Comparison of ENCODE assay signal across 8 mouse cellular contexts in the genomic region with DNA sequence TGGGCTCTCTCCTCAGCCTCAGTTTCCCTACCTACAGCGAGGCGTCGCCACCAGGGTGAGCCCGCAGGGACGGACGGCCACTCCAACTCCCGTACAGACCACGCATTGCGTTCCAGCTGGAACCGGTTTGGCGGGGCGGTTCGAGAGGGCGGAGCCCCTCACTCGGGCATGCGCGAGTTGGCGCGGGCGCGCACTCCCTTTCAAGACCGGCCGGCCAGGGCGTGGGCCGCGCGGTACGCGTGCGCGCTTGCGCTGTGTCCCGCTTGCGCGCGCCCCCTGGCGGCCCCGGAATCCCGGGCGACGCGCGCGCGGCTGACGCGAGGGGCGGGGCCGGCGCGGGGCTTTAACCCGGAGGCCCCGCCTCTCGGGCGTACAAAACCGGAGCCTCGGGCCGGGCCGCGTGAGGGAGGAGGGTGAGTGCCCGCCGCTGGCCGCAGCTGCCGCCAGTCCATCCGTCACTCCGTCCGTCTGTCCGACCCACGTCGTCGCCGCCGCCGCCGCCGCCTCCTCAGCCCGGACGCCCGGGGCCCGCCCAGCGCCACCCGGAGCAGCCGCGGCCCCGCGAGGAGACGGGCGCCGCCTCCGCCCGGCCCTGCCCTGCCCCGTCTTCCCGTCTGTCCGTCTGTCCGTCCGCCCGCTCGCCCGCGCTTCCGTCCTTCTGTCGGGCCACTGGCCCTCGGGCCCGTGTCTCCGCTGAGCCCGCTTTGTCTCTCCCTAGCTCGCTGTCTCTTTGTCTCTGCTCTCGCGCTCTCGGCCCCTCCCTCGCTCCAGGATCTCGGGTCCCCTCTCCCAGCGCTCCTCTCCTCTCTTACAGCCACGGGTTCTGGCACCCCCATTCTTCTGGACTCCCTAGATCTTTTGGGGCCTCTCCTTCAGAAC. TPM values are rescaled to one million over a fixed set of nuclear protein-coding genes. Genes with fewer than 3 reads are reported as not detected.
A peak's percentile ranks its signal among the peaks of the same experiment; 100 is the strongest.
DNase-seq lines count a peak whose midpoint lies in the region; ATAC-seq and TF ChIP-seq lines count a peak whose summit lies in the region.

No protein-coding gene starts in this region.

- H3K27ac ChIP-seq in cerebellum, adult 2 months (ENCODE audit: insufficient read depth, low read length): peak overlapping the region; percentile 89
- peak overlapping the region; percentile 98 for H3K27ac ChIP-seq in forebrain, postnatal 0 days (ENCODE audit: low read depth, low read length)
- peak overlapping the region; percentile 82 for H3K27ac ChIP-seq in lung, embryonic 14.5 days (ENCODE audit: low read depth)

- H3K27me3 ChIP-seq in cerebellum, adult 2 months (ENCODE audit: control insufficient read depth, insufficient read depth, low read length): no peaks in the 10 kb centered on the region
- no peaks in the 10 kb centered on the region for H3K27me3 ChIP-seq in forebrain, postnatal 0 days (ENCODE audit: insufficient read depth, low read length)
- no peaks in the 10 kb centered on the region for H3K27me3 ChIP-seq in lung, embryonic 14.5 days (ENCODE audit: insufficient read depth, low read length)

- under 1% methylated on average over 99 of the region's 114 CpGs for WGBS in cerebellum, adult 2 months
- 5% methylated on average over 113 of the region's 114 CpGs for WGBS in forebrain, postnatal 0 days
- WGBS in lung, embryonic 14.5 days: under 1% methylated on average over 94 of the region's 114 CpGs

- TF ChIP-seq POLR2A in cerebellum, adult 2 months (IDR thresholded peaks at IDR 0.05; ENCODE audit: borderline replicate concordance, insufficient read depth, low read length): peak; percentile 66

- peak overlapping the region; percentile 88 for H3K4me3 ChIP-seq in cerebellum, adult 2 months (replicated peaks; ENCODE audit: insufficient read depth, low read depth, low read length)
- H3K4me3 ChIP-seq in forebrain, postnatal 0 days (ENCODE audit: low read depth, low read length): peak overlapping the region; percentile 94
- peak overlapping the region; percentile 85 for H3K4me3 ChIP-seq in lung, embryonic 14.5 days (ENCODE audit: low read depth, low read length)

- H3K4me2 ChIP-seq in forebrain, postnatal 0 days (ENCODE audit: low read depth): peak overlapping the region; percentile 70
- H3K4me2 ChIP-seq in lung, embryonic 14.5 days: peak overlapping the region; percentile 86

- H3K4me1 ChIP-seq in cerebellum, adult 2 months (ENCODE audit: control insufficient read depth, insufficient read depth, low read length): peaks cover 45% of the 10 kb centered on the region
- peaks cover 39% of the 10 kb centered on the region for H3K4me1 ChIP-seq in forebrain, postnatal 0 days (ENCODE audit: insufficient read depth)
- H3K4me1 ChIP-seq in lung, embryonic 14.5 days (ENCODE audit: insufficient read depth): peaks cover 29% of the 10 kb centered on the region

- H3K36me3 ChIP-seq in forebrain, postnatal 0 days (ENCODE audit: insufficient read depth): no peaks in the 10 kb centered on the region
- no peaks in the 10 kb centered on the region for H3K36me3 ChIP-seq in lung, embryonic 14.5 days (ENCODE audit: insufficient read depth)

- ATAC-seq in forebrain, postnatal 0 days: peak; percentile 86
- peak; percentile 92 for ATAC-seq in lung, embryonic 14.5 days (ENCODE audit: insufficient read depth)
- ATAC-seq in neutrophil, adult 5-6 weeks (ENCODE audit: extremely low read depth, insufficient number of reproducible peaks, low FRiP score, poor library complexity, severe bottlenecking): peak; percentile 69

- H3K9me3 ChIP-seq in forebrain, postnatal 0 days (ENCODE audit: low read length): no peaks in the 10 kb centered on the region
- H3K9me3 ChIP-seq in lung, embryonic 14.5 days (ENCODE audit: low read depth, low read length): no peaks in the 10 kb centered on the region

- peak overlapping the region; percentile 100 for H3K9ac ChIP-seq in forebrain, postnatal 0 days
- H3K9ac ChIP-seq in lung, embryonic 14.5 days: peak overlapping the region; percentile 92

- peak; percentile 44; the same call in 1 of the 2 replicates for TF ChIP-seq CTCF in cerebellum, adult 2 months (IDR thresholded peaks at IDR 0.05; ENCODE audit: borderline replicate concordance, insufficient read depth, low read depth, low read length)
- TF ChIP-seq CTCF in forebrain, postnatal 0 days (IDR thresholded peaks at IDR 0.05; ENCODE audit: low read depth): peak; percentile 69
- peak; percentile 50 for TF ChIP-seq CTCF in lung, embryonic 14.5 days (IDR thresholded peaks at IDR 0.05; ENCODE audit: low read depth)

- peak; percentile 62 for DNase-seq in MEL-GATA-1-ER (ENCODE audit: extremely low read depth, low read depth)
- DNase-seq in cerebellum, adult 2 months: peak; percentile 95 to 96
- DNase-seq in forebrain, postnatal 0 days: peak; percentile 98
- peak; percentile 97 for DNase-seq in heart, postnatal 4 days
- DNase-seq in layer of hippocampus, adult 8-10 months (ENCODE audit: low spot score in 2 of 2): peak; percentile 91 to 95
- DNase-seq in lung, embryonic 14.5 days: peak; percentile 99
- DNase-seq in testis, postnatal 14 days (ENCODE audit: low spot score): peak; percentile 92

RNA-seq across cellular contexts. Expression of gene Myl9, which starts 54.3 kb away (rescaled TPM):
- 39.2 and 40.0 TPM in 2 replicates for polyA plus RNA-seq in cerebellum, adult 2 months (2012; rRNA removed)
- 24.4 and 34.3 TPM in 2 replicates for total RNA-seq in forebrain, postnatal 0 days (2014; rRNA removed)
- polyA plus RNA-seq in forebrain, postnatal 0 days (2015; fragmentation: Nextera tagmentation; extraction: Ambion mirVana): 34.6 and 39.6 TPM in 2 replicates
- total RNA-seq in heart, postnatal 4 days (2021): 1,000 to 10,000 TPM; 1,178 to 1,267 TPM
- 10 to 100 TPM; 10.4 to 22.0 (median 16.4) TPM for total RNA-seq in layer of hippocampus, adult 8-10 months (2022)
- 397 and 446 TPM in 2 replicates for polyA plus RNA-seq in lung, embryonic 14.5 days (2014; fragmentation: Nextera tagmentation; extraction: Ambion mirVana)
- total RNA-seq in neutrophil, adult 5-6 weeks (2017): 22.3 and 27.6 TPM in 2 replicates

Comparison
In these comparisons a context has a peak if more than half of its experiments do, and no peak if none do; other contexts are left out.
1. Peak in every context shown above with its lines: DNase-seq, ATAC-seq, H3K4me3 ChIP-seq and H3K27ac ChIP-seq.
2. RNA of gene Myl9, which starts 54.3 kb away (total RNA-seq): 1,178 to 1,267 TPM in heart, postnatal 4 days; 24.4 to 34.3 TPM in forebrain, postnatal 0 days, 22.3 to 27.6 TPM in neutrophil, adult 5-6 weeks and 10.4 to 22.0 TPM in layer of hippocampus, adult 8-10 months; every median in the first group is over 10 times any median in the second.